Mouse (Mus musculus) brain, embryonic 14.5 days (tissue): ENCODE results near the gene Ssb.

Experiments
- CTCF ChIP-seq: fragments of 200-500 bp; IDR thresholded peaks from 2 replicates; pipeline ENCODE4 v1.5.1; 2012; ENCODE audit warnings: inconsistent platforms, mild to moderate bottlenecking, moderate library complexity, borderline replicate concordance; ENCODE audit not compliant: insufficient read depth, insufficient read length; ENCODE audit errors: extremely low read depth
- POLR2A ChIP-seq: fragments of 200-500 bp; IDR thresholded peaks from 2 replicates; pipeline ENCODE4 v1.6.1; 2012; ENCODE audit warnings: mild to moderate bottlenecking, inconsistent platforms, borderline replicate concordance; ENCODE audit not compliant: poor library complexity, insufficient read depth, insufficient read length, severe bottlenecking; ENCODE audit errors: extremely low read depth

DNA sequence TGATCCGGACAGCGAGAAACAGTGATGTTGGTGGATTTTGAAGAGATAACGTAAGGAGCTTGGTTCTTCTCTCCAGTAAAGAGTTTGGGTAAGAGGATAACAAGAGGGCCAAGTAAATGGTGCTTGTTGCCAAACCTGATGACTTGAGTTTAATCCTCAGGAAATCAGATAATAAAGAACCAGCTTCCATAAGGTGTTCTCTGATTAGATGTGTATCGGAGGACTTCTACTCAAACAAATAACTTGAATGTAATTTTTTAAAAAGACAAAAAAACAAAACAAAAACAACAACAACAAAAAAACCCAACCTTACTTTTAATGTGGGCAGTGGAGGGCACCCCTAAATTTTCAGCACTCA is 34.8 kb downstream of the Ssb start:
- TF ChIP-seq POLR2A (no peak), CTCF (no peak)
